Mouse (Mus musculus): ENCODE results near the gene Fam69a.

GRCm38 (mm10) chr5:108028230-108028629 lies 41.3 kb upstream of the Fam69a start:
- TF ChIP-seq GATA1 (IDR thresholded peaks at IDR 0.05; ENCODE audit: borderline replicate concordance, low read length) (no peak), FLI1 (IDR thresholded peaks at IDR 0.05; ENCODE audit: low read length) (no peak)
